Mouse (Mus musculus): ENCODE measurements around the gene Tcf15.
A peak's percentile ranks its signal among the peaks of the same experiment; 100 is the strongest.

Gene Tcf15

GRCm38 (mm10) chr2:152177162-152177805 lies 33.9 kb downstream of the Tcf15 start:
- no peak for DNase-seq

GRCm38 (mm10) chr2:152177806-152178170 lies 34.4 kb downstream of the Tcf15 start:
- no peak for DNase-seq

- DNase-seq, result no peak
Measured at GRCm38 (mm10) chr2:152178345-152178744, 35.0 kb downstream of the Tcf15 start.

GRCm38 (mm10) chr2:152179301-152179700 lies 35.9 kb downstream of the Tcf15 start:
- DNase-seq, result no peak

GRCm38 (mm10) chr2:152180323-152180722 lies 37.0 kb downstream of the Tcf15 start:
- peak; percentile 8 for DNase-seq

- no peak for DNase-seq
Measured at GRCm38 (mm10) chr2:152187132-152187531, 43.8 kb downstream of the Tcf15 start.

GRCm38 (mm10) chr2:152189213-152189612 lies 45.9 kb downstream of the Tcf15 start:
- no peak for DNase-seq

- no peak for DNase-seq
Measured at GRCm38 (mm10) chr2:152189640-152190039, 46.3 kb downstream of the Tcf15 start.

- DNase-seq, result no peak
Measured at GRCm38 (mm10) chr2:152190161-152190560, 46.8 kb downstream of the Tcf15 start.

- DNase-seq, result no peak
Measured at GRCm38 (mm10) chr2:152192591-152193345, 49.4 kb downstream of the Tcf15 start.

GRCm38 (mm10) chr2:152193346-152193710 lies 50.0 kb downstream of the Tcf15 start:
- no peak for DNase-seq

GRCm38 (mm10) chr2:152194586-152194985 lies 51.2 kb downstream of the Tcf15 start:
- no peak for DNase-seq

GRCm38 (mm10) chr2:152196896-152197295 lies 53.5 kb downstream of the Tcf15 start:
- no peak for DNase-seq

- DNase-seq, result peak; percentile 73
Measured at GRCm38 (mm10) chr2:152197301-152197712, 53.9 kb downstream of the Tcf15 start.
